Mouse (Mus musculus): ENCODE measurements at regions not wholly inside any gene's neighbourhood (a gene's known extent, or its start where the extent isn't known, plus 50 kb on each side); places are given as distances from the start of the nearest gene placed in this dataset.

DNA sequence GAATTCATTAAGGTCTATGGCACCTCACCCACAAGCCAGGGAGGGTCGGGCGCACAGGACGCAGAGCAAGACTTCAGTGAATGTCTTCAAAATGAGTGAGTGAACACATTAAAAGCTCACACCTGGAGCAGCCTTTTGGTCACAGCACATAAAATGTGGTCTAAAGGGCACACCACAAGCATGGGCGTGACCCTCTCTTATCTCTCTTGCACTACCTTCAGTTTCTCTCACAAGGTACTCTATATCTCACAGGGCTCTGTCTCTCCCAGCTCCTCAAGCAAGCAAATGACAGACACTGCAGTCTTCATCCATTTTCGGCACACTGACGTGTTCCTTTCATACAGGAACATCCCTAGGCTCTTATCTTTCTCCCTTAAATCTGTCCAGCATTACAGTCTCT is 444.0 kb downstream of the Slc16a7 start:
- DNase-seq (ENCODE audit: extremely low spot score in 1 of 2, low spot score in 1 of 2), result no peak

GRCm38 (mm10) chr10:124942214-124942613 is 447.1 kb downstream of the Slc16a7 start:
- DNase-seq (ENCODE audit: extremely low spot score in 1 of 2, low spot score in 1 of 2), result peak in 1 of 2 experiments; percentile 4

- DNase-seq (ENCODE audit: extremely low spot score in 1 of 2, low spot score in 1 of 2), result no peak
Observed at GRCm38 (mm10) chr10:124927218-124927617, 462.0 kb downstream of the Slc16a7 start.

- peak in 1 of 2 experiments; percentile 6 for DNase-seq (ENCODE audit: extremely low spot score in 1 of 2, low spot score in 1 of 2)
Observed at GRCm38 (mm10) chr10:124900044-124900443, 489.2 kb downstream of the Slc16a7 start.

GRCm38 (mm10) chr10:124878525-124878924 is 510.7 kb downstream of the Slc16a7 start:
- no peak for DNase-seq (ENCODE audit: extremely low spot score in 1 of 2, low spot score in 1 of 2)

GRCm38 (mm10) chr10:124877706-124878105 is 511.6 kb downstream of the Slc16a7 start:
- DNase-seq (ENCODE audit: extremely low spot score in 1 of 2, low spot score in 1 of 2), result no peak

DNA sequence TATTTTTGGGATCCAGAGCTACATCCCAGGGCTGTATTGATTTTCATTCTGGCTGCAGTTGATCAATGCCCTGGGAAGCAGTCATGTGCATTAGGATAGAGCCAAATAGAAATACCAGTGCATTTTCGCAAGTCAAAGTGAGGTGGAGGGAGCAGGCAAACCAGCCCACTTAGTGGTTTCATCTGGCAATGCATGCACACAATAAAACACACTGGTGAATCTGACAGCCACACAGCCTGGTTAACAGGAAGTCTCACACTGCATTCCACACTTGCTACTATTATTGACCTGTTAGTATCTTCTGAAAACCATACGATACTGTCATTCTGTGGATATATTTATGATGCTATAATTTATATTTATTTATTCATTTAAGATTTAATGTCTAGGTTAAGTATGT is 517.1 kb downstream of the Slc16a7 start:
- no peak for DNase-seq (ENCODE audit: extremely low spot score in 1 of 2, low spot score in 1 of 2)

DNA sequence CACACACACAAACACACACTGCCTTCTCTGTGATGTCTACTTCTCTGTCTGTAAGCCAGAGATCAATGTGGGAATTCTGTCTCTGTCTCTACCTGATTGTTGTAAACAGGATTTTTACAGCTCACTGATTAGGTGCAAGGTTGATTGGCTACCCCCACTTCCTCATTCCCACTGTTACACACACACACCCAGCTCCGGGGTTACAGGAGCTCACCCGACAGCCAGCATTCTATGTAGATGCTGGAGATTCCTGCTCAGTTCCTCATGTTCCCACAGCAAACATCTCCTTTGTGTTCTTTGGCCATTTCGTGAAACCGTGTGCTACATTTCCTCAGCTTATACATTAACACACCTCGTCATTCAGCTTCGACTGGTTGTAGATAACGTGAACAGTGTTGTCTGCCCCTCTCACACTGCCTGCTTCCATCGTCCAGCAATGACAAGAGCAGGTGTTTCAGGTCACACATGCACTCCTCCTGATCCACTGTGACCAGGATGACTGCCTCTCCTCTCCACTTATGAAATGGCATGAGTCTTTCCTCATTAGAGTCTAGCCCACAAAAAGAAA is 546.6 kb downstream of the Slc16a7 start:
- no peak for DNase-seq (ENCODE audit: extremely low spot score in 1 of 2, low spot score in 1 of 2)

DNA sequence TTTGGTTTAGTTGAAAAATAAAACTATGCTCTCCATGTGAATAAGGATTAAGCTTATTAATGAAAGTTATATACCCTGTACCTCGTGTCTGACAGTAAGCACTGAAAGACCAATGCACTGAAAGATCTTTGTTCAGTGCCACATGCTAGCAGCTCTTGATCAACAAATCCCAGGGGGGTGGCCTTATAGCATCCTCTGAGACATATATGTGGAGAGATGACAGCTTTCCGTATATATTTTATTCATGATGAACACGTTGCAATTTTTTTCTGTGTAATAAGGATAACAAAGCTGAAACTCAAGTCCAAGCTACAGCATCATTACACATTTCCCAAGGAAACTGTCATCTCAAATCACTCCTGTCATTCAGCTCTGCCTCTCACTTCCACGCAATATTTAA is 555.3 kb downstream of the Slc16a7 start:
- no peak for DNase-seq (ENCODE audit: extremely low spot score in 1 of 2, low spot score in 1 of 2)

DNA sequence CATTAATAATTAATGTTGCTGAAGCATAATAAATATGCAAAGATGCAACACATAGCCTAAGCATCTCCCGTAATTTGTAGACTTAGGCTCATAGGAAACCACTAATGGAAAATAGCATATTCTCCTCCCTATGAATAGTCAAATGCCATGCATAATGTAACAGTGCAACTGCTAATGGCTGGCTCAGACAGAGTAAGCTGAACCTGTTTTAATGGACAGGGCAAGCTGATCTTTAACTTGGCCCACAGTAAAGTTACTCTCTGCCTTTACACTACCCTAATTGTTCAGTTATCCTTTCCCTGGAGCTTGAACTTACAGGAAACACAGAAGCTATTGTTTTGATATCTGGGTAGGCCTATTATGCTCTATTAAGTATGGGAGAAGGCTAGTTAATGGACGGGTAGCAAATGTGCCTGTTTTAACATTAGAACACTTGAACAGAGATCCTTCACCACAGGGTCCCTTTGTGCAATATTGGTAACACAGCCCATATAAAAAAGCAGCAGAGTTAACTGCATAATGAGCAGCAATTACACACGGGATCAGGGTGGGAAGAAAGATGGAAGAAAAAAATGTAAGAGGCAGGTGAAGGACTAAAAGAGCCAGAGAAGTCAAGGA is 585.2 kb downstream of the Slc16a7 start:
- no peak for DNase-seq (ENCODE audit: extremely low spot score in 1 of 2, low spot score in 1 of 2)
